Mouse (Mus musculus) liver, embryonic 15.5 days (tissue): ENCODE results near the gene Hebp1. TPM values are rescaled to one million over a fixed set of nuclear protein-coding genes. Genes with fewer than 3 reads are reported as not detected.

Experiments used
- ATAC-seq: fragments of 200-750 bp; cut with Nextera tagmentation; 2 replicates; pipeline ENCODE4 v1.8.0; 2017; ENCODE audit warnings: moderate number of reproducible peaks, mild to moderate bottlenecking, moderate library complexity; ENCODE audit not compliant: insufficient read depth
- H3K27ac ChIP-seq: fragments of 300-500 bp; sonication (generic); replicated peaks from 2 replicates; pipeline ENCODE4 v1.5.1; 2015; ENCODE audit warnings: mild to moderate bottlenecking, inconsistent platforms
- H3K27me3 ChIP-seq: fragments of 300-500 bp; sonication (generic); 2 replicates; pipeline ENCODE4 v1.6.1; 2015; ENCODE audit warnings: mild to moderate bottlenecking, inconsistent platforms
- H3K36me3 ChIP-seq: fragments of 300-500 bp; sonication (generic); replicated peaks from 2 replicates; pipeline ENCODE4 v1.6.1; 2015; ENCODE audit warnings: moderate library complexity, mild to moderate bottlenecking, inconsistent platforms
- H3K4me1 ChIP-seq: fragments of 300-500 bp; sonication (generic); replicated peaks from 2 replicates; pipeline ENCODE4 v1.6.1; 2015; ENCODE audit warnings: inconsistent platforms
- H3K4me2 ChIP-seq: fragments of 300-500 bp; sonication (generic); 2 replicates; pipeline ENCODE4 v1.6.1; 2015; ENCODE audit warnings: moderate library complexity, mild to moderate bottlenecking, inconsistent platforms
- H3K4me3 ChIP-seq: fragments of 300-500 bp; sonication (generic); replicated peaks from 2 replicates; pipeline ENCODE4 v1.5.1; 2015; ENCODE audit warnings: mild to moderate bottlenecking, inconsistent platforms
- H3K9ac ChIP-seq: fragments of 300-500 bp; sonication (generic); 2 replicates; pipeline ENCODE4 v1.6.1; 2015; ENCODE audit warnings: moderate library complexity, mild to moderate bottlenecking, inconsistent platforms
- H3K9me3 ChIP-seq: fragments of 300-500 bp; sonication (generic); replicated peaks from 2 replicates; pipeline ENCODE4 v1.6.1; 2016; ENCODE audit warnings: inconsistent platforms
- WGBS: fragments of 180-500 bp; shearing (Covaris S2); methylation state at CpG from one replicate; pipeline ENCODE4 v1.1.7; 2015; ENCODE audit warnings: mixed read lengths; ENCODE audit not compliant: insufficient replicate concordance; 5-methylcytosine and 5-hydroxymethylcytosine counted together
- polyA plus RNA-seq: library from polyadenylated mRNA; unstranded; fragments of >200 nt; fragmentation: Nextera tagmentation; extraction: Ambion mirVana; gene quantifications from 2 replicates; pipeline ENCODE4 v1.2.1, GENCODE M21; 2015

Hebp1 gene
- polyA plus RNA-seq, 1 experiment from 2014 or later = 117 TPM

GRCm38 (mm10) chr6:135197446-135197845, 376 bp downstream of the Hebp1 start:
- Histone ChIP-seq H3K27me3 (no peaks in the 10 kb centered on the region), H3K4me2 (peak overlapping the region; percentile 73), H3K36me3 (peaks cover 30% of the 10 kb centered on the region), H3K9me3 (no peaks in the 10 kb centered on the region), H3K9ac (peak overlapping the region; percentile 97), H3K27ac (peak overlapping the region; percentile 96), H3K4me3 (peak overlapping the region; percentile 93), H3K4me1 (peaks cover 66% of the 10 kb centered on the region)
- ATAC-seq = peak; percentile 7; the same call in 1 of the 2 replicates
- WGBS = 9% methylated on average over 7 of the region's 7 CpGs

- H3K36me3 ChIP-seq = peaks cover 30% of the 10 kb centered on the region
- peak; percentile 79 for ATAC-seq
- no peaks in the 10 kb centered on the region for H3K27me3 ChIP-seq
- H3K4me3 ChIP-seq = peak overlapping the region; percentile 93
- H3K27ac ChIP-seq = peak overlapping the region; percentile 96
- 12% methylated on average over 8 of the region's 8 CpGs for WGBS
- H3K4me2 ChIP-seq = peak overlapping the region; percentile 73
- no peaks in the 10 kb centered on the region for H3K9me3 ChIP-seq
- H3K4me1 ChIP-seq = peaks cover 61% of the 10 kb centered on the region
- H3K9ac ChIP-seq = peak overlapping the region; percentile 97
Measured at GRCm38 (mm10) chr6:135196707-135197106, 1.1 kb downstream of the Hebp1 start.

DNA sequence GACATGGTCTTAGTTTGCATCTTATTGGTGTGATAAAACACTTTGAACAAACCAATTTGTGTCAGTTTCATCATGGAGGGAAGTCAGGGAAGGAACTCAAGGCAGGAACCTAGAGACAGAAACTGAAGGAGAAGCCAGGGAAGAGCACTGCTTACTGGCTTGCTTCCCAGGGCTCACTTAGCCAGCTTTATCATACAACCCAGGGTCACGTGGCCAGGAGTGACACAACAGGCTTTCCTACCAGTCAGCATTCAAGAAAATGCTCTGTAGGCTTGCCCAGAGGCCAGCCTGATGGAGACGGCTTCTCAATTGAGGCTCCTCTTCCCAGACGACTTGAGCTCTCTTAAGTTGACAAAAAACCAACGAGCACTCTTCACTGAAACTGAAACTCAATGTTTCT, 2.9 kb downstream of the Hebp1 start:
- H3K4me3 ChIP-seq = peak overlapping the region; percentile 93
- 55% methylated on average over 4 of the region's 4 CpGs for WGBS
- no peaks in the 10 kb centered on the region for H3K9me3 ChIP-seq
- H3K9ac ChIP-seq = peak overlapping the region; percentile 35; the same call in 1 of the 2 replicates
- H3K4me2 ChIP-seq = peak overlapping the region; percentile 73
- H3K4me1 ChIP-seq = peaks cover 60% of the 10 kb centered on the region
- H3K36me3 ChIP-seq = peaks cover 25% of the 10 kb centered on the region
- no peaks in the 10 kb centered on the region for H3K27me3 ChIP-seq
- H3K27ac ChIP-seq = peak overlapping the region; percentile 96
- ATAC-seq = 0 out of 2 replicates have a peak, but pooled peaks have one; percentile 16

DNA sequence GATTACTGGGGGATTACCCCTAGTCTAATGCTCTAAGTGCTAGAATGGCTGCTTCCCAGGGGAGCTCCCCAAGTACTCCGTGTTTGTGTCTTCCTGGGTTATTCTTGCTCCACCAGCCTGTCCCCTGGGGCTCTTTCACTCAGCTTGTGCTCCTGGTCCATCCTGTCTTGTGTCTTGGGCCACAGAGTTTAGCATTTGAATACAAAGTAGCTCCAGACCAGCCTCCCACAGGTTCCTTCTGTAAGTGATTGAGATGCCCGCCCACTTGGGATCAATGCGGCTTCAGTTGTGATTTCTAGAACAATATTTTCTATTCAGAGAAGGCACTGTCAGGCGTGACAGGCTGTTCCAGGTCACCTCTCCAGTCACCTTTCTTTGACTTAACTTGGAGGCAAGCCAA, 4.1 kb downstream of the Hebp1 start:
- H3K4me2 ChIP-seq = no peak overlapping the region
- no peaks in the 10 kb centered on the region for H3K27me3 ChIP-seq
- H3K27ac ChIP-seq = 0 out of 2 replicates have a peak overlapping the region, but pooled peaks have one; percentile 96
- ATAC-seq = no peak
- H3K36me3 ChIP-seq = peaks cover 30% of the 10 kb centered on the region
- 76% methylated on average over 4 of the region's 4 CpGs for WGBS
- H3K4me1 ChIP-seq = peaks cover 54% of the 10 kb centered on the region
- no peak overlapping the region for H3K4me3 ChIP-seq
- no peak overlapping the region for H3K9ac ChIP-seq
- no peaks in the 10 kb centered on the region for H3K9me3 ChIP-seq

DNA sequence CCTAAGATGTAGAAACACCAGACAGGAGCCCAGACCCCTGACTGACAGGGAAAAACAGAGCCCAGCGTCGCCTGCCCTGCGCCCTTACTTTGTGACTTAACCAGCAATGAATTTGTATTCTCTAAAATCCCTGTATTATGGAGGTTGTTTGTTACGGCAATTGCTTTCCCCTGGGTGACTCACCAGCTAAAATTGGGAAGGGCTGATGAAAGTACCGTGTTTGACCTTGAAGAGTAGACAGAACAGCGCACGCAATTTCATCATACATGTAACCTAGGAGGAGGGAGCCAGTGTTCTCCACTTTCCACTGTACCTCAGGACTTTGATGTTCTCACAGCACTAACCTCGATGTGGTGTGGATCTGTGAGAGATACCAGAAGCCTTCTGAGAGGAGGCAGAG, 4.8 kb downstream of the Hebp1 start:
- no peak for ATAC-seq
- Histone ChIP-seq H3K27me3 (no peaks in the 10 kb centered on the region), H3K36me3 (peaks cover 30% of the 10 kb centered on the region), H3K27ac (no peak overlapping the region), H3K9me3 (no peaks in the 10 kb centered on the region), H3K9ac (no peak overlapping the region), H3K4me3 (no peak overlapping the region), H3K4me1 (peaks cover 54% of the 10 kb centered on the region), H3K4me2 (no peak overlapping the region)
- 87% methylated on average over 8 of the region's 8 CpGs for WGBS

GRCm38 (mm10) chr6:135191906-135192305, 5.9 kb downstream of the Hebp1 start:
- Histone ChIP-seq H3K9me3 (no peaks in the 10 kb centered on the region), H3K4me3 (no peak overlapping the region), H3K27me3 (no peaks in the 10 kb centered on the region), H3K9ac (no peak overlapping the region), H3K36me3 (peaks cover 30% of the 10 kb centered on the region), H3K4me1 (peaks cover 54% of the 10 kb centered on the region), H3K4me2 (no peak overlapping the region), H3K27ac (no peak overlapping the region)
- 91% methylated on average over 1 of the region's 1 CpGs for WGBS
- ATAC-seq = no peak

DNA sequence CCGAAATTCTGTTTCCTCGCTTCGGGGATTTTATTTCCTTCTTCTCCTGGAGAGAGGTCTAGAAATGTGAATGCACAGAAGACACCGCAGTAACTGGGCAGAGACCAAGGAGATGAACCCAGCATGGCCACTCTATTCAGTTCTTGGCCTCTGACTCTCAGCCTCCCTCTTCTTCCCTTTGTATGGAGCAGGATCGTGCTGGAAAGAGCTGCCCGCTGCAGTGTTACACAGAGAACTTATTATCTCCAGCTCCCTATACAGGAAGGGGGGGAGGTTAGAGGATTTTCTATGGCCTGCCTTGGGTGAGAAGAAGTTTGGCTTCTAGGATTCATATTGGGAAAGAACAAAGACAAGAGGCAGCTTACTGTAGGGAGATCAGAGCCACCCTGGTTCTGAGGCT, 7.7 kb downstream of the Hebp1 start:
- no peak for ATAC-seq
- no peak overlapping the region for H3K27ac ChIP-seq
- peaks cover 30% of the 10 kb centered on the region for H3K36me3 ChIP-seq
- no peak overlapping the region for H3K9ac ChIP-seq
- H3K4me2 ChIP-seq = no peak overlapping the region
- H3K4me1 ChIP-seq = peaks cover 40% of the 10 kb centered on the region
- no peak overlapping the region for H3K4me3 ChIP-seq
- 78% methylated on average over 6 of the region's 6 CpGs for WGBS
- no peaks in the 10 kb centered on the region for H3K9me3 ChIP-seq
- no peaks in the 10 kb centered on the region for H3K27me3 ChIP-seq

DNA sequence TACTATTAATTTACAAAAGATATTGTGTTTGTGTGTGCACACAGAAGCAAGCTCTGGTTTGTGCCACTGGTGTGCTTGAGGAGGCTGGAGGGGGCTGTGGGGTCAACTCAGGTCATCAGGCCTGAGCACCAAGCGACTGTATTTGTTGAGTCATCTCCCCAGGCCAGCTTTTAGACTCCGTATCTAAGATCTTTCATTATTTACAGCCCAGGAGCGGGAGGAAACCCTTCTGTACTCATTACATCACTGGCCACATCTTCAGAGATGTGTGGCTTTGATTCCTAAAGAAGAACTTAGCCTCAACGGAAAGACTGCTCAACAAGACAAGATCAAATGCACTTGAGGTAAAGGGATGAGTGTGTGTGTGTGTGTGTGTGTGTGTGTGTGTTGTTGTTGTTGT, 9.2 kb downstream of the Hebp1 start:
- H3K4me3 ChIP-seq = no peak overlapping the region
- peaks cover 21% of the 10 kb centered on the region for H3K36me3 ChIP-seq
- no peak overlapping the region for H3K9ac ChIP-seq
- H3K4me1 ChIP-seq = peaks cover 28% of the 10 kb centered on the region
- no peaks in the 10 kb centered on the region for H3K9me3 ChIP-seq
- no peak overlapping the region for H3K27ac ChIP-seq
- WGBS = 21% methylated on average over 4 of the region's 4 CpGs
- no peak overlapping the region for H3K4me2 ChIP-seq
- no peaks in the 10 kb centered on the region for H3K27me3 ChIP-seq
- no peak for ATAC-seq

- Histone ChIP-seq H3K4me3 (no peak overlapping the region), H3K27ac (no peak overlapping the region), H3K9me3 (no peaks in the 10 kb centered on the region), H3K4me2 (no peak overlapping the region), H3K36me3 (peaks cover 8% of the 10 kb centered on the region), H3K9ac (no peak overlapping the region), H3K4me1 (peaks cover 27% of the 10 kb centered on the region), H3K27me3 (no peaks in the 10 kb centered on the region)
- no peak for ATAC-seq
- WGBS = 58% methylated on average over 10 of the region's 10 CpGs
Measured at GRCm38 (mm10) chr6:135187076-135187917, 10.5 kb downstream of the Hebp1 start.

GRCm38 (mm10) chr6:135183961-135184360, 13.9 kb downstream of the Hebp1 start:
- H3K4me1 ChIP-seq = peaks cover 10% of the 10 kb centered on the region
- H3K4me3 ChIP-seq = no peak overlapping the region
- H3K9ac ChIP-seq = no peak overlapping the region
- no peaks in the 10 kb centered on the region for H3K36me3 ChIP-seq
- no peak for ATAC-seq
- no peak overlapping the region for H3K4me2 ChIP-seq
- no peak overlapping the region for H3K27ac ChIP-seq
- no peaks in the 10 kb centered on the region for H3K9me3 ChIP-seq
- 28% methylated on average over 8 of the region's 8 CpGs for WGBS
- peaks cover 29% of the 10 kb centered on the region for H3K27me3 ChIP-seq

DNA sequence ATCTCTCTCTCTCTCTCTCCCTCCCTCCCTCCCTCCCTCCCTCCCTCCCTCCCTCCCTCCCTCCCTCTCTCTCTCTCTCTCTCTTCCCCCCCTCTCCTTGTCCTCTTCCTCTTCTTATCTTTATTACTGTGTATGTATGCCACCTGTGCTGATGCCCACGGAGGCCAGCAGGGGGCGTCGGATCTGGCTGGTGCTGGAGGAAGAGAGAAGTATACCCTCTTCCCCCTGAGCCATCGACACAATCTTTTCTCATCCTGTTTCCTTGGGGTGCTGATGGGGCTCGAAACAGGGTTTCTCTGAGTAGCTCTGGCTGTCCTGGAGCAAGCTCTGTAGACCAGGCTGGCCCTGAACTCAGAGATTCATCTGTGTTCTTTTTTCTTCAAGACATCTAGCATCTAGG, 14.9 kb downstream of the Hebp1 start:
- no peaks in the 10 kb centered on the region for H3K9me3 ChIP-seq
- H3K4me3 ChIP-seq = no peak overlapping the region
- WGBS = 41% methylated on average over 5 of the region's 5 CpGs
- peaks cover 15% of the 10 kb centered on the region for H3K4me1 ChIP-seq
- H3K27me3 ChIP-seq = peaks cover 39% of the 10 kb centered on the region
- no peak overlapping the region for H3K27ac ChIP-seq
- H3K36me3 ChIP-seq = no peaks in the 10 kb centered on the region
- ATAC-seq = peak; percentile 34; the same call in 1 of the 2 replicates
- H3K9ac ChIP-seq = no peak overlapping the region
- H3K4me2 ChIP-seq = no peak overlapping the region
